Mouse (Mus musculus) frontal cortex, adult 2 months (tissue): ENCODE measurements around the gene Fgfr2. TPM values are rescaled to one million over a fixed set of nuclear protein-coding genes. Genes with fewer than 3 reads are reported as not detected.

ENCODE experiments used
- DNase-seq, 2 experiments: peaks; one replicate each; pipeline ENCODE4 v3.0.0; 2022; ENCODE audit warnings: low spot score in 1 of 2; ENCODE audit errors: extremely low spot score in 1 of 2
- polyA plus RNA-seq: library from polyadenylated mRNA; depleted of rRNA; stranded (reverse); fragments of >200 nt; gene quantifications from 2 replicates; pipeline ENCODE4 v1.2.3, GENCODE M21; 2012

Gene Fgfr2
- polyA plus RNA-seq, 1 experiment = 69.6 TPM

DNA sequence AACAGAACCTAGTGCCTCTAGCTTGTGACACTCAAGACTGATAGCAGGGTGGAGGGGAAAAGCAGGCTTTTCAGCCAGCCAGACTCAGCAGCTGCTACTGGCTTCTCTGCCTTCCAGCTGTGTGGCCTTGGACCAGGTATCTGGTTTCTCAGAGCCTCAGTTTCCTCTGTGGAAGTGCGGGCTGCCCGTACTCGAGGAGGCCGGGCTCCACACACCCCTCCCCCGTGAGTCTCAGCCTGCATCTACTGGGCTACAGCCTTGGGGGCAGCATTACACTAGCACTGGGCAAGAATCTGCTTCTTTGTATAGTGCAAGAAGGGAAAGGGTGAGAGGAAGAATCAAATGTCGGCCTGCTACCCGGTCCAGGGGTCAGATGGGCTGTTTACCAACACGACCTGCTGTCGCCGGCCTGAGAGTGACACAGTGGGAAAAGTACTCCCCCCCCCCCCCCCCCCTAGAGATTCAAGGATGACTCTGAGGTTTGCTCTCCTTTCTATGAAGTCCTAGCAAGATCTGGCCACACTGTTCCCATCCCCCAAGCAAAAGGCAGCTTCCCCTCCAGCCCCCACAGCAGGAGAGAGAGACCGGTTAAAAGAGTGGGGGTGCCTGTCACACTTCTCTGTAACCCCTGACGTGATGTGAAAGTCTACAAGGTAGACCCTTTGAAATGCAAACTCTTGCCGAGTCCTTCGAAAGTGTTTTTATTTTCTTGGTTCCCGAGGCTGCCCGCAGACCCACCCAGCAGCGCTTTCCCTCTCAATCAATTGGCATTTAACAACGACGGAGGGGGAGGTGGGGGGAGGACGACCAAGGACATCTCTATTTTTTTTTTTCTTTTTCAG is 314.1 kb downstream of the Fgfr2 start:
- DNase-seq = no peak

DNA sequence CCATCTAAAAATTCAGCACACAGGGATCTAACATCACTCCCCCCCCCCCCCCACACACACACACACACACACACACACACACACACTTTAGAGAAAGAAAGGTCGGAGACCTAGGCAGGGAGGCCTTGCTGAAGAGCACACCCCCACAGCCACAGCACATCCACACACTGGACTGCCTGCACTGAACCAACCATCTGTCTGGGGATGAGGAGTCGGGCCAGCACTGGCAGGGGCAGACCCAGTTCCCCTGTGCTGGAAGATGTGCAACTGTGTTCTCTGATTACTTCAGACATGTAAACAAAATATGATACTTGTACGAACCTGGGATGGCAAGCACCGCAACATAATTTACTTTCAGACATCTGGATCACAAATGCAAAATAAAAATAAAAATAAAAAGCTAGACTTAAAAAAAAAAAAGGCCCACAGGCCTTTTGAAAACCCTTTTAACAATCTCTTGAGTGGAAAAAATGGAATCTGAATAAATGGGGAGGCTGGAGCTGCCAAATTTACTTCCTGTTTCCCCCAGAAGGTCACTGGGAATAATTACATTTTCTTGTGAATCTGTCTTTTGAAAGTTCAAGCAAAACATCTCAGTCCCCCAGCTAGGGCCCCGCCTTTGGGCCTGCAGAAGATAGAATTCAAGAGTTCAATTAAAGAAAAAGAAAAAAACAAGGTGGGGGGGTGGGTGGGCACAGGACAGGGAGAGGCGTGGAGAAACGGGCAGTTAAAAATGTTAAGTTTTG is 314.9 kb downstream of the Fgfr2 start:
- DNase-seq = no peak

DNA sequence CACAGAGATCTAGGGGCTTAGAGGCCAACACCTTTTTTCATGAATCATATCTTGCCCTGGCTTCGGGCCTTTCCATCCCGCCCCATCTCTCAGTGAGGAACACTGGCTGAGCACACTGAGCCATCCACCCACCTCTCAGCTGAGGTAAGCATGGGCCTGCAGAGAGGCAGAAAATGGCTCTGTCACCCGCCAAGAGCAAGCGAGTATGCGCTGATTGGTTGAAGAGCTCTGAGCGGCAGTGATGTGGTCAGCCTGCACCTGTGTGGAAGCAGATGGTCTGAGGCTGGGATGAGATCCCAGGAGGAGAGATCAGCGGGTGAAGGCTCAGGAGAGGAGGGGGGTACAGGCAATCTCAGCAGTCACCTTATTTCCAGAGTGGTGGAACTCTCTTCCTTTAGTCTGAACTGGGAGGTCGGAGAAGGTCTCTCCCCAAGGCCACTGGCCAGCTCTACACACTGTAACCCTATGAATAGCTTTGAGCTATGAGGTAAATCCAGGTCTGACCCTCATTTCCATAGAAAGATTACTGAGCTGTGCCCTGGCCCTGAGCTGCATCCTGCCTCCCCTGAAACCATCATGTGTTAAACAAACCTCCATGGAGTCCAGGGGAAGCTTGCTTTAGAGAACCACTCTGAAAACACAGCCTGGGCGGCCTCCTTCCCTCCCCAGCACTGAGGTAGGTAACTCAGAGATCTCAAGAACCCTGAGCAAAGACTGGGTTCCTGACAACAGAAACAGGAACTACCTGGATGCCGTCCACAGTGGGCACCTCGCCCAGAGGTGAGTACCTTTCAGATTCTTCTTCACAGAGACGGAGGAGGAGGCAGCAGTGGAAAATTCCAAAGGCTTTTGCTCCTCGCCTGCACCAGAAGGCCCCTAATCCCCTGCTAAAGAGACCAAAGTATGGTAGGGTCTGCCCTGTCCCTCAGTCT is 316.0 kb downstream of the Fgfr2 start:
- DNase-seq = peak in 1 of 2 experiments; percentile 68

DNA sequence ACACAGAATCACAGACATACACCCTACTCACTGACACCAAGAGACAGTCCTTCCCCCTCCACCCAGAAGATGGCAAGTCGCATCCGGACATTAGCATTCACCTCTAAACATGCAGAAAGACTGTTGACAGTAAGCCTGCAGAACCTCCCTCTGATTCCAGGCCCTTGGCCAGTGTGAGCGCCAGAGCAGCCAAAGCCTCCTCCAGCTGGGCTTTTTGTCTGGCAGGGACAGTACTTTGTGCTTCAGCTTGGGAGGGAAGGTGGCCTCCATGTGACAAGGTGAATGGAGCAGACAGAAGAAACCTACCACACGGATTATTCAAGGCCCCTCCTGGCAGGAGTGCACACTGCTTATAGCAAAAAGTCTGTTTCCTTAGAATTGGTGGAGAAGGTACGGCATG is 316.9 kb downstream of the Fgfr2 start:
- DNase-seq = no peak

DNA sequence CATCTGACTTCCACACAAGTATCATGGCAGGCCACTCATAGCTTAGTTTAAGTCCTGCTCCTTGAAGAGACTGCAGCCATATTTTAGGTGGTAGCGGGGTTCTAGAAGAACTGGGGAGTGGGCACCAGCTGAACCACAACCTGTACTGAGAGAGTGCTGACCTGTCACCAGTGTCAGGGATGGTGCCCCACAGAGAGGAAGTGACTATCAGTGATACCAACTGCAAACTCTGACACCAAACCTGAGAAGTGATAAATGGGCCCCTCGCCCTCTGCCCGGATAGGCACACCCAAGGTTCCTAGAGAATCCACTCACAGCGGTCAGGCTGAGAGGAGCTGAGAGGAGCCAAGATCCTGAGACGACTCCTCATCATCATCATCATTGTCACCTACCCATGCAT is 318.2 kb downstream of the Fgfr2 start:
- DNase-seq = no peak

DNA sequence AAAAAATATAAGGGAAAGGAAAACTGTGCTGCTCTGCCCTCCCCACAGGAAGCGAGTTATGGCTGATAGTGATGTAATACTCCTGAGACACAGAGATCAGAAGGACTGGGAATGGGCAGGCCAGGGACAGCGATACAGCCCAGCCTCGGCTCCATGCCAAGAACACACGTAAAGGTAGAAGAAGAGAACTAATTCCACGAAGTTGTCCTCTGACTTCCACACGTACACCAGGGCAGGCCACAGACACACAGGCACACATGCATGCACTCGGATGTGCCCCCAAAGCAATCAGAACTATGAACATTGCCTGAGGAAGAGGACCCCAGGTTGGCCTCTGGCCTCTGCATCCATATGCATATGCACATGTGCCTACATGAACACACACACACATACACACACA is 318.7 kb downstream of the Fgfr2 start:
- no peak for DNase-seq

DNA sequence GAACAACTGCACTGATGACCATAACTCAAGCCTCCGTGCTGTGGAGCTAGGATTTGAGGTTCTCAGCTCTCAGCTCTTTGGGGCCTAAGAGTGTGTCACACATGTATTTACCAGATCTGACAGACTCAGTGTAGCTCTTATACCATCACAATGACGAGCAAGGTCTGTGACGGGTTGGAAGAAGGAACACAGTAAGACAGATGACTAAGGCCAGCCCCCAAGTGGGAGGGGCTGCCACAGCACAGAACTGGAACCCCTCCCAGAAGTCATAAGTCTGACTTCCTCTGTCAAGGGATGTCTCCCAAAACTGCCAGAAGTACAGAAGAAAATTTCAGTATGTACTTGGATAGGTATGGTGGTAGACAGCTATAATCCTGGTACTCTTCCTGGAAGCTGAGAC is 319.2 kb downstream of the Fgfr2 start:
- no peak for DNase-seq

DNA sequence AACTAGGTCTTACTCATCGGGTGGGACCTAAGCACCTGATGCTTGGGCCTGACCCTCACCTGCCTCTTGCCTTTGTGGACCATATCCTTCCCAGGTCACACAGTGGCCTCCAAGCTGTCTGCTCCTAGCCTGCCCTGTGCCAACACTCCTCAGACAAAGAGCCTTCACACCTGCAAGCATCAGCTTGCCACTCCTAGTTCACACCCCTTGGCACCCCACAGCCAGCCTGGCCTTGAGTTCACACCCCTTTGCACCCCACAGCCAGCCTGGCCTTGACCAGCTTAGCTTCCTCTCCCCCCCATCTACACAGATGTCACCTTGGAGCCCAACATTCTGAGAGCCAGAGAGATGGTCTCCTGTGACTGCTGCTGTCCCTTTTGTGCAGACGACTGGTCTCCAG is 319.8 kb downstream of the Fgfr2 start:
- no peak for DNase-seq

DNA sequence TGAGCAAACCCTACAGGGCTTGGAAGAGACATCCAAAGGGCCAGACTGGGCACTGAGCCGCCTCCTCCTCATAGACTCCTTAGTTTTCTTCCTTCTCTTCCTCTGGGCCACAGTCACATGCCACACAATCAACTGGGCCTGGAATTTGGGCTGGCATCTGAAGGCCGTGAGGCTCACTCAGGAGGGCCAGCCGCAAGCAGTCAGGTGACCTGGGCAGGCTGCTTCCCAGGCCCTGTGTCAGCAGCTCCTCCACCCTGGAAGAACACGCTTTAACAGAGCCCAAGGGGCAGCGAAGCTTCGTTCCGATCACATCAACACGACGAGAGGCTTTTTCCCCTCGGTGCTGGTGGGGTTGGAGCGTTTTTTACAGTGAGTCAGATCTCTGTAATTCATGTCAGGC is 320.5 kb downstream of the Fgfr2 start:
- DNase-seq = no peak

DNA sequence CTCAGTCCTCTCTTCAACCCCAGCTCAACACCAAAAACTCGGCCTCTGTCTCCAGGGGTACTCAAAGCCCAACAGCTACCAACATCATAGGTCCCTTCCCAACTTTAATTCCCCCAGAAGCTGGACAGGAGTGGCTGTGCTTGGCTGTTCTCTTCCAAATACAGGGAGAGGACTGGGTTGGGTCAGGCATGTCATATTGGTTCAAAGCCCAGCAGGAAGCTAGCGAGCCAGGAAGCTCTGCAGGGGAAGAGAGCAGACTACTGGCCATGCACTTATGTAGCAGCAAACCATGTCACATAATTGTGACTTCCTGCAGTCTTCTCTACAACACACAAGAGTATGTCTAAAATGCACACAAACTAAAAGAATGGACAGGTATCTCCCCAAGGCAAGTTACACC is 321.1 kb downstream of the Fgfr2 start:
- no peak for DNase-seq

DNA sequence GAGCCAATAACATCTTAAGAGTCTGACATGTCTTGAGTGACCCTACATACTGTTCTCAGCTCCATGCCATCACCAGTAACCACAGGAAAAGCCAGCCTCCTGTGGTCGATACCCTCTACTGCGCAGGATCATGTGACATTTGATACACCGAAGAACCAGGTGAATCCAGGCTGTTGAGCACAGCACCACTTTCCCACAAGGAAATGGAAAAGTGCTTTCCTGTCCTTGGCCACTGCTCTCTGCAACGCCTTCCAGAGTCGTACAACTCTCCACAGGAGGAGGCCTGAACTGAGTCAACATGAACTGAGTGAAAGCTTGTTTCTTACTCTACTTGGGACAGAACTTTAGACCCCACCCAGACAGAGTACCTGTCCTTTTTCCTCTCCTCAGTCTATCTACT is 321.6 kb downstream of the Fgfr2 start:
- DNase-seq = no peak

DNA sequence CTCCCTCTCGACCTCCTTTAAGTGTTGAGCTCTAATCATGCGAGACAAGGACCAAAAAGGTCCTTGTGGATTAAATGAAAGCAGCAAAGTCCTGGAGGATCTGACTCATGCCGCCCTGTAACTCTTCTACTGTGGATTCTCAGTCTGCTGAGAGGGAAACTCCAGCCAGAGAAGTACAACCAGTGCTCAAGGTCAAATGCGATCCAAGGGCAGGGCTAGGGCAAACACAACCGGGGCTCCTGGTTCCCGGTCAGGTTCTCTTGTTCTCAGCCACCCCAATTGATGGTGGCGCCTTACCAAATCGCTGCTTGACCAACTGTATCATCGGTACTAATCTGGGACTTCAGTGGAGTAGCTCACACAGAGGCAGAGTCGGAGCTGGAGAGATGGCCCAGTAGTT is 322.3 kb downstream of the Fgfr2 start:
- no peak for DNase-seq

DNA sequence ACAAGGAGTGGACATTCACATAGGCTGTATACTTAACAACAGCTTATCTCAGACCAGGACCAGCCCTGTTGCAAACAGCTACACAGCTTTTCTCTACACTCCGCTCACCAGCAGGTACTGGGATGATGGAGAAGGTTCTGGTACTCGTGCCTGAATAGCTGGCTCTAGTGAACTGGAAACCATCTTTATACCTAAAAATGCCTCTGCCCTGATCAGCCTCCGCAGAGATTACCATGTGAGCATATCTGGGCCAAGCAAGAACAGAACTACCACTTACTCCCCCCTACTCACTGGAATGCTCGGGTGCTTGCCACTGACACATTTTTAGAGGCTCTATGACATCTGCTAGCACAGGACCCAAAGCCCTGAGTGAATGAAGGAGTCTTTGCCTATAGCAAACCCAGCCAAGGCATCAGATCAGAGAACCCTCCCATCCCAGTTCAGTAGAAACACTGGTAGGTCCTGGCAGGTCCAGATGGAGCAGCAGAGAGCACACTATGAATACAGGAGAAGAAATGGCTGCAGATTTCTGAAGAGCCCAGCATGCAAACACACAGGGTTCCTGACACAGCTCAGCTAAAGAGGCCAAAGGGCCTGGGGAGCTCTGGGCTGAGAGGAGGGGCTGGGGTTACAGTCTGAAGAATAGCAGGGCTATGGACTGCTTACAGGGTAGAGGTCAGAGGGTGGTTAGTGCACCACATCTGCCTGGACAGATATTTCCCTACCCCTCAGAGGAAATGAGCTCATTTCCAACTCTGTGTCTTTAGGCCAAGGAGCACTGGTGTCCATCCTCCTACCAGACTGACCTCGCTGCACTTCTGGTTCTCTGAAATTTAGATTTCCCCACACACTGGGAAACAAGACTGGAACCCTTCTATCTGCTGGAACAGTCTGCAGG is 323.8 kb downstream of the Fgfr2 start:
- DNase-seq = peak in 1 of 2 experiments; percentile 62

DNA sequence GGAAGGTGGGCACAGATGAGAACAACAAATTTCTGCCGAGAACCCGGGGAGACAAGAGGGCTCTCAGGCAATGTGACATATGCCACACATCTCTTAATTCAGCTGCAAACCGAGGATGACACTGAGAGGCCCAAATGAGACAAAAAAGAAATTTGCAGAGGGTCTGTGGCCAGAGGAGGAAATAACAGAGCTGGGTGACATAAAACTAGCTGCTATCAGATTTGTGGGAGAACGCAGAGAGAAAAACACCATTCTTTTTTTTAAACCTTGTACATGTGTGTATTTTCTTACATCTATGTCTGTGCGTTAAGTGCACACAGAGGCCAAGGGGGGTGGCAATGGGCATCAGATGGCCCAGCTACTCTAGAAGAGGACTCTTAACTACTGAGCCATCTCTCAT is 328.0 kb downstream of the Fgfr2 start:
- no peak for DNase-seq

DNA sequence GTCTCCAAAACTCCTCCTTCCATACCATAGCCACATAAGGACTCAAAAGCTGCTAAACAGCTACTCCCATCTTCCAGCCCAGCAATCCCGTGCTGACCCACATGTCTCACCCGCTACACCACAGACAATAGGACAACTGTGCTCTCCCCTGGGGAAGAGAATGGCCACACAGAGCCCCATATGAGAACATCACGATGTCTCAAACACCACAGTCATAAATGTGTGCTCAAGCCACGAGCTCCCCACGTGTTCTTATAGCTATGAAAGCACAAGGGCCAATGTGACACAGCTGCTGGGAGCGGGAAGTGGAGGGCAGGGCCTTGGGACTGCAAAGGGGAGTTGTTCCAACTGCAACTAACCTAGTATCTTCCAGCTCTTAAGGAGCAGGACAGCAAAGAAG is 329.7 kb downstream of the Fgfr2 start:
- DNase-seq = no peak

DNA sequence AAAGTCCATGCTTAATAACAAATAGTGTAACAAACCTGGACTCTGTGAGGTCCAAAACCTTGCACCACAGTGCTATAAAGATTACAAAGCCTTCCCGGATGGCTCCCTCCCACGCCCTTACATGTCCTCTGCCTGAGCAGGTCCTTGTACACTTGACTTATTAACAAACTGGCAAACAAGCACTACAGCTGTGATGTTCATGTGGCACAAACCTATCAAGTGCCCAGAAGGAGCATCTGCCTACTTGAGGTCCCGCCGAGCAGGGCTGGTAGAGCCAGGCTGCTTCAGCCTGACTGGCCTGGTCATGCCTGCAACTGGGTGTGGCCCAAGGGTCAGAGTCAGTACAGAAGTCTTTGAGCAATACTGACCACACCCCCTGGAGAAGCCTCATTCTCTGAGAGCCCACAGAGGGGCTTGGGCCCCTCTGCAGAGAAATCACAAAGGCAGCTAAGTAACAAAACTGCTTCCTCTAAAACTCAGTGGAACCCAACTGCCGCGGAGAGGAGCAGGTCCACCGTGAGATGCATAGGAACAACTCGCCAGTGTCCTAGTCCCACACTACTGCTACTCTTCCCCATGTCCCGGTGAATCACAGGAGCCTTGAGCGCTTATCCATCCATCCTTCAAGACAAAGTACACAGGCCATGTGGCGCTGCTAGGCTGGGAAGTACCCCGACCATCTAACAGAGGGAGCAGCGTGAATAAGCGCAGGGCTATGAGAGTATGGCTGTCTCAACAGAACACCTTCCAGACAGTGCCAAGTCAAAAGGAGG is 332.5 kb downstream of the Fgfr2 start:
- no peak for DNase-seq

DNA sequence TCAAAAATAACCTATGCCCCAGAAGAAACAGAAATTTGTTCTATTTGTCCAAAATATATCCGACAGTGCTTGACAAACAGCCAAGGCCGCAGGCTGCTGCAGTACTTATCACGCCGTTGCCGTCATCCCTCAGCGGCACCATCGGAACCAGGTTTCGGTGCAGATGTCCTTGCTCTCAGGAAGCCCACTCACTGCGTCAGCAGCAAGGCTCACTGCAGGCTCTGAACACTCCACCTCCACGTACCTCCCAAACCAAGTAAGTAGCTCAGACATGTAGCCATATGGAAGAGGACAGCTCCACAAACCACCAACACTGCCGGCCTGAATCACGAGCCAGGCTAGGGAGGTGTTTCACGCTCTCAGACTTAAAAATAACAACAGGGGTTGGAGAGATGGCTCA is 334.3 kb downstream of the Fgfr2 start:
- peak; percentile 90 to 92 for DNase-seq

DNA sequence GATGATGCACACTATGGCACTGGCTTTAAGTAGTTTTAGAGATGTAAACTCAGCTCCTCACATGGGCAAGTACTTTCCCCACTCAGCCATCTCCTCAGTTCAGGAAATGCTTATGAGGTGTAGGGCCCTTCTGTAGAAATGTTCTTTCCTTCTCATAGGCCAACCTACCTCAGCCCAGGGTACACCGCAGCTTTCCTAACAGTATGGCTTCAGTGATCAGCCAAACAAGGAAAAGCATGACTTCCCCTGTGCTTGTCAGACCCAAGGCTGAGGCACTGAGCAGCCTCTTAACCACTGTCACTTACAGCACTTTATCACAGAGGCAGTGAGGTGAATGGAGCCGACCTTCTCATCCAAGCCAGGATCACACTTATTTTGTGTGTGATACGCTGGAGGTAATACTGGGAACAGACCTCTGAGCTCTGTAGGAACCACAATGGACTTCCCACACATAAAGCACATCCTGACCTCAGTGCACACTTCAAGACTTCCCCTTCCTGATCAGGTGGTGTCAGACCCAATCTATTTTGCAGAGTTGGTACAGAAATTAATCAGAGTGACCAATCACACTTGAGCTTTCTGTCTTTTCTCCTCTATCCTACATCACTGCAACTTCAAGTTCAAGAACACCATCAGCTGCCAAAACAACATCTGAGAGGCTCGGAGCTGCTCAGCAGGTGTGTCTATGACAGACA is 335.5 kb downstream of the Fgfr2 start:
- no peak for DNase-seq

DNA sequence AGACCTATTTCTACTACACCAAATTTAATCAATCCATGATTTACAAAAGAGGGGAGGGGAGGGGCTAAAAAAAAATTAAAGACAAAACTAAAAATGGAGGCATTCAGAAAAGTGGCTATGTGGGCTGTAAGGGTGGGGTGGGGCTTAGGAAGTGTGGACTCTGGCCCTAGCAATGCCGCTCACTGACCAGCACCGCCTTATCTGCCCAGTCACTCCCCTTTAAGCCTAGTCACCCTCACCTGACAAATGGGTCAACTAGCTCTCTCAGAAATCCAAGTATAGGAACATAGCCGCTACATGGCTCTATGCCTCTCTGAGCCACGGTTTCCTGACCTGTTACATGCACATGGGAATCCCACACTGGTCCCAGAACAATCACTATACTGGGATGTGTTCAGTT is 336.1 kb downstream of the Fgfr2 start:
- no peak for DNase-seq
